Mouse (Mus musculus) lung, embryonic 16.5 days (tissue): ENCODE measurements around the gene Trmt13. TPM values are rescaled to one million over a fixed set of nuclear protein-coding genes. Genes with fewer than 3 reads are reported as not detected.

Source experiments
- ATAC-seq: fragments of 200-750 bp; cut with Nextera tagmentation; 2 replicates; pipeline ENCODE4 v1.8.0; 2017; ENCODE audit warnings: low read depth, mild to moderate bottlenecking, moderate library complexity
- H3K27ac ChIP-seq: fragments of 300-500 bp; sonication (generic); 2 replicates; pipeline ENCODE4 v1.5.1; 2014; ENCODE audit warnings: mild to moderate bottlenecking, control low read depth, low read length
- H3K27me3 ChIP-seq: fragments of 300-500 bp; sonication (generic); 2 replicates; pipeline ENCODE4 v1.6.1; 2014; ENCODE audit warnings: low read depth, low read length, mixed read lengths; ENCODE audit not compliant: control insufficient read depth, insufficient read depth
- H3K36me3 ChIP-seq: fragments of 300-500 bp; sonication (generic); 2 replicates; pipeline ENCODE4 v1.6.1; 2014; ENCODE audit warnings: low read length; ENCODE audit not compliant: control insufficient read depth, insufficient read depth
- H3K4me1 ChIP-seq: fragments of 300-500 bp; sonication (generic); replicated peaks from 2 replicates; pipeline ENCODE4 v1.6.1; 2014; ENCODE audit warnings: low read length, mixed read lengths; ENCODE audit not compliant: control insufficient read depth, insufficient read depth
- H3K4me2 ChIP-seq: fragments of 300-500 bp; sonication (generic); 2 replicates; pipeline ENCODE4 v1.6.1; 2014; ENCODE audit warnings: low read depth, low read length, control low read depth
- H3K4me3 ChIP-seq: fragments of 300-500 bp; sonication (generic); 2 replicates; pipeline ENCODE4 v1.5.1; 2014; ENCODE audit warnings: mild to moderate bottlenecking, low read length, control low read depth
- H3K9ac ChIP-seq: fragments of 300-500 bp; sonication (generic); 2 replicates; pipeline ENCODE4 v1.6.1; 2014; ENCODE audit warnings: low read length, control low read depth
- H3K9me3 ChIP-seq: fragments of 300-500 bp; sonication (generic); 2 replicates; pipeline ENCODE4 v1.6.1; 2016; ENCODE audit warnings: low read length; ENCODE audit not compliant: control insufficient read depth
- WGBS: fragments of 180-500 bp; shearing (Covaris S2); extraction: QIAGEN DNeasy Blood & Tissue Kit; methylation state at CpG from one replicate; pipeline ENCODE4 v1.1.7; 2014; 5-methylcytosine and 5-hydroxymethylcytosine counted together
- polyA plus RNA-seq: library from polyadenylated mRNA; unstranded; fragments of >200 nt; fragmentation: Nextera tagmentation; extraction: Ambion mirVana; gene quantifications from 2 replicates; pipeline ENCODE4 v1.2.1, GENCODE M21; 2015

The Trmt13 gene
- polyA plus RNA-seq, 1 experiment from 2014 or later = 24.6 TPM

DNA sequence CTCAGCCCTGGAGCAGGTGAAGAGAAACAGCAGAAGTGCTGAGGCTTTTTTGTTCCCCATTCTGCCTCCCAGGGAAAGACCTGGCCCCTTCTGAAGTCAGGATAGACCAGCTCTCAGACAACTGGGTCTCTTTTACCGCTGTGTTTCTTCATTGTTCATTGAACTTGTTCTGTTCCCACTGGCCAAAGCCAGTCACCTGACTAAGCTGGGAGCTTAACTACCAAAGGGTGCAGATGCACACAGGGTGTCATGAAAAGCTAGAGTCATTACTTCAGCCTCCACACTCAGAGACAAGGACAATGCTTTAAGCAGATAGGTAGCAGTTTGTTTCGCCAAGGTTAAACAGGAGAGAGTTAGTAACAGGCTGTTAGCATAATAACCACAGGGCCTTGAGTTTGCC, 72.3 kb downstream of the Trmt13 start:
- peaks cover 17% of the 10 kb centered on the region for H3K36me3 ChIP-seq
- WGBS = 85% methylated on average over 2 of the region's 2 CpGs
- no peaks in the 10 kb centered on the region for H3K27me3 ChIP-seq
- no peak overlapping the region for H3K9ac ChIP-seq
- H3K4me3 ChIP-seq = no peak overlapping the region
- H3K4me1 ChIP-seq = no peaks in the 10 kb centered on the region
- no peaks in the 10 kb centered on the region for H3K9me3 ChIP-seq
- no peak for ATAC-seq
- H3K4me2 ChIP-seq = no peak overlapping the region
- H3K27ac ChIP-seq = no peak overlapping the region

DNA sequence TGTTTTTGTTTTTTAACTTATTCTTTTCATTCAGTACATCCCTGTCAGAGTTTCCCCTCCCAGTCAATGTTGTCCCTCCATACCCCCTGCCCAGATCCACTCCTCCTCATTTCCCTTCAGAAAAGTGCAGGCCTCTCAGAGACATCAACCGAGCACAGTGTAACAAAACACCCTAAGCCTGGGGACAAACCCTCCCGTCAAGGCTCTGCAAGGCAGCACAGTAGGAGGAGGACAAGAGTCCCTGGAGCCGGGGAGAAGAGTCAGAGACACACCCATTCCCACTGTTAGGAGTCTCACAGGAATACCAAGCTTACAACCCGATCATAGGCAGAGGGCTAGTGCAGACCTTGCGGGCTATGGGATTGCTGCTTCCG, 77.2 kb downstream of the Trmt13 start:
- Histone ChIP-seq H3K27me3 (no peaks in the 10 kb centered on the region), H3K4me1 (no peaks in the 10 kb centered on the region), H3K9ac (no peak overlapping the region), H3K4me3 (no peak overlapping the region), H3K36me3 (peaks cover 26% of the 10 kb centered on the region), H3K9me3 (no peaks in the 10 kb centered on the region), H3K27ac (no peak overlapping the region), H3K4me2 (no peak overlapping the region)
- ATAC-seq = no peak
- WGBS = 64% methylated on average over 6 of the region's 6 CpGs

DNA sequence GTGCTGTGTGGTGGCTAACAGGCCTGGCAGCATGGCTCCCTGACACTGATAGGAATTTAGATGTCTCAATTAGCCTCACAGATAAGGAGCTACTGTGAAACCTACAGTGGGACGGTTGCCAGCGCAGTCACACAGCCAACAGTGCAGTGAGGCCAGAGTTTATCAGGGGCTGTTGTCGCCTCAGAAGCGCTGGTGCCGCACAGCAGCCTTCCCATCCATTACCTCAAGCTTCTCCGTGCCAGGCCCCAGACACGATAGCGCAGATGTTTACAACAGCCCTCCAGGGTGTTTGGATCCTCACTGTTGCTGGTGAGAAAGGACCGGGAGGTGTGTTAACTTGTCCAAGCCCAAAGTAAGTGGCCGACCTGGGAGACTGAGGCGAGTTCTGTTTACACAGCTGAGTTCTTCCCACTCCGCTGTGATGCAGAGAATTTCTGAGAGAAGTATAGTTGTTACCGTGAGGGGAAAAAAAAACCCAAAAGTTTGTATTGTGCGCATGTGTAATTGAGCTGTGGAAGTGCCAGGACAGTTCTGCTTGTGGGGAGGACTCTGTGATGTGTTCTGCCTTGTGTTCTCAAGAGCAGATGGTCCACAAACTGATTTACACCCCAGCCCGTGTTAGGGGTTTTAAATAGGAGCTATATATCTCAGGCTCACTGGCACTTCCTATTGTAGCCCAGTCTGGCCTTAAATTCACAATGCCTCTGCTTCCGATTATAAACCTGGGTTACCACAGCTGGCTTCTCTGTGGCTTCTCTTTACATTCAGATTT, 77.8 kb downstream of the Trmt13 start:
- no peaks in the 10 kb centered on the region for H3K4me1 ChIP-seq
- peaks cover 26% of the 10 kb centered on the region for H3K36me3 ChIP-seq
- H3K4me2 ChIP-seq = no peak overlapping the region
- no peak for ATAC-seq
- no peaks in the 10 kb centered on the region for H3K9me3 ChIP-seq
- H3K27ac ChIP-seq = no peak overlapping the region
- no peaks in the 10 kb centered on the region for H3K27me3 ChIP-seq
- H3K9ac ChIP-seq = no peak overlapping the region
- WGBS = 37% methylated on average over 16 of the region's 16 CpGs
- H3K4me3 ChIP-seq = no peak overlapping the region

Other genes starting within 250 kb of the Trmt13 start
- 6.8 and 7.0 TPM in 2 replicates for gene Cdc14a, start 190.6 kb downstream of the Trmt13 start, polyA plus RNA-seq
- 54.2 and 57.5 TPM in 2 replicates for gene Rtca, start 106.4 kb downstream of the Trmt13 start, polyA plus RNA-seq
- gene Dbt, start 101.5 kb downstream of the Trmt13 start, polyA plus RNA-seq = 15.9 and 21.0 TPM in 2 replicates
- 0.67 and 0.93 TPM in 2 replicates for gene Lrrc39, start 51.6 kb downstream of the Trmt13 start, polyA plus RNA-seq
- 22.3 and 29.2 TPM in 2 replicates for gene Sass6, start 19.6 kb downstream of the Trmt13 start, polyA plus RNA-seq
- 83.8 and 84.4 TPM in 2 replicates for gene Mfsd14a, start 48.1 kb upstream of the Trmt13 start, polyA plus RNA-seq
- not detected in 2 replicates for gene Gm43191, start 66.7 kb upstream of the Trmt13 start, polyA plus RNA-seq
- gene Slc35a3, start 98.2 kb upstream of the Trmt13 start, polyA plus RNA-seq = 15.4 and 16.5 TPM in 2 replicates
- gene Agl, start 193.6 kb upstream of the Trmt13 start, polyA plus RNA-seq = 17.6 and 18.3 TPM in 2 replicates
- 7.2 and 7.5 TPM in 2 replicates for gene Frrs1, start 244.9 kb upstream of the Trmt13 start, polyA plus RNA-seq